Mouse (Mus musculus): ENCODE measurements around the gene Spata17.

GRCm38 (mm10) chr1:187006227-187006925, 208.9 kb downstream of the Spata17 start:
- TF ChIP-seq E2F4 (IDR thresholded peaks at IDR 0.05; ENCODE audit: insufficient replicate concordance, low read depth, low read length) (no peak), EP300 (IDR thresholded peaks at IDR 0.05; ENCODE audit: low read length) (no peak), ZC3H11A (IDR thresholded peaks at IDR 0.05; ENCODE audit: low read depth, low read length) (no peak), ELF1 (IDR thresholded peaks at IDR 0.05; ENCODE audit: low read depth, low read length) (no peak), USF1 (IDR thresholded peaks at IDR 0.05; ENCODE audit: low read depth, low read length) (no peak), USF2 (conservative IDR thresholded peaks at IDR 0.05; ENCODE audit: low read depth, low read length) (no peak), HCFC1 (IDR thresholded peaks at IDR 0.05; ENCODE audit: low read depth, low read length) (no peak), ZNF384 (IDR thresholded peaks at IDR 0.05; ENCODE audit: low read depth, low read length) (no peak), TCF12 (IDR thresholded peaks at IDR 0.05; ENCODE audit: low read depth, low read length) (no peak), JUN (IDR thresholded peaks at IDR 0.05; ENCODE audit: insufficient read depth, low read depth, low read length) (no peak), RCOR1 (conservative IDR thresholded peaks at IDR 0.05; ENCODE audit: low read depth, low read length) (no peak), CTCF (conservative IDR thresholded peaks at IDR 0.05 in 1 of 2, IDR thresholded peaks at IDR 0.05 in 1 of 2; ENCODE audit: low read depth in 2 of 2, low read length in 2 of 2) (0 out of 4 replicates have a peak, but pooled peaks of 1 of the 2 experiments have one; percentile 5), POLR2A (IDR thresholded peaks at IDR 0.05; ENCODE audit: low read depth, low read length) (no peak), BHLHE40 (IDR thresholded peaks at IDR 0.05; ENCODE audit: low read depth, low read length) (no peak)

All from CH12.LX (cell line).